ENCODE assay signal across 7 mouse cellular contexts in genomic region chr2:10048461-10048860, GRCm38 (mm10). TPM values are rescaled to one million over a fixed set of nuclear protein-coding genes. Genes with fewer than 3 reads are reported as not detected.
A peak's percentile ranks its signal among the peaks of the same experiment; 100 is the strongest.
DNase-seq lines count a peak whose midpoint lies in the region; ATAC-seq and TF ChIP-seq lines count a peak whose summit lies in the region.

Gene Taf3, minus strand, starts transcription at chr2:10048596.

- no peak for TF ChIP-seq CTCF in intestine, postnatal 0 days (IDR thresholded peaks at IDR 0.05; ENCODE audit: low read depth)
- no peak for TF ChIP-seq CTCF in small intestine, adult 2 months (IDR thresholded peaks at IDR 0.05; ENCODE audit: extremely low read depth, insufficient read length, insufficient replicate concordance, low read depth, low read length)

- no peaks in the 10 kb centered on the region for H3K9me3 ChIP-seq in intestine, postnatal 0 days (ENCODE audit: control insufficient read depth)
- H3K9me3 ChIP-seq in midbrain, embryonic 12.5 days = no peaks in the 10 kb centered on the region

- ATAC-seq in intestine, postnatal 0 days = peak; percentile 95
- ATAC-seq in midbrain, embryonic 12.5 days (ENCODE audit: low FRiP score, low read depth) = peak; percentile 95

- H3K4me3 ChIP-seq in intestine, postnatal 0 days (ENCODE audit: low read depth, low read length) = peak within 1 kb of the TSS; percentile 96
- peak within 1 kb of the TSS; percentile 78 for H3K4me3 ChIP-seq in midbrain, embryonic 12.5 days
- H3K4me3 ChIP-seq in small intestine, adult 2 months (ENCODE audit: low read depth, low read length) = peak within 1 kb of the TSS; percentile 91

- no peaks in the 10 kb centered on the region for H3K36me3 ChIP-seq in intestine, postnatal 0 days (ENCODE audit: control insufficient read depth, insufficient read depth)
- H3K36me3 ChIP-seq in midbrain, embryonic 12.5 days = no peaks in the 10 kb centered on the region
- no peaks in the 10 kb centered on the region for H3K36me3 ChIP-seq in small intestine, adult 2 months (ENCODE audit: control insufficient read depth, insufficient read depth, low read length)

- H3K4me1 ChIP-seq in intestine, postnatal 0 days (replicated peaks; ENCODE audit: control insufficient read depth, insufficient read depth, low read length) = no peaks in the 10 kb centered on the region
- H3K4me1 ChIP-seq in midbrain, embryonic 12.5 days = peaks cover 16% of the 10 kb centered on the region
- no peaks in the 10 kb centered on the region; the same call in 1 of the 2 replicates for H3K4me1 ChIP-seq in small intestine, adult 2 months (ENCODE audit: control insufficient read depth, insufficient read depth, insufficient read length, low read length)

- H3K27ac ChIP-seq in intestine, postnatal 0 days (ENCODE audit: low read depth, low read length) = no peak within 1 kb of the TSS
- H3K27ac ChIP-seq in midbrain, embryonic 12.5 days (replicated peaks) = peak within 1 kb of the TSS; percentile 44
- no peak within 1 kb of the TSS for H3K27ac ChIP-seq in small intestine, adult 2 months (ENCODE audit: insufficient read depth, low read depth, low read length)

- peak within 1 kb of the TSS; percentile 82 for H3K9ac ChIP-seq in intestine, postnatal 0 days (ENCODE audit: low read depth, low read length)
- peak within 1 kb of the TSS; percentile 81 for H3K9ac ChIP-seq in midbrain, embryonic 12.5 days (replicated peaks)

- H3K27me3 ChIP-seq in intestine, postnatal 0 days (replicated peaks; ENCODE audit: control insufficient read depth, insufficient read depth, low read length) = no peaks in the 10 kb centered on the region
- H3K27me3 ChIP-seq in midbrain, embryonic 12.5 days = no peaks in the 10 kb centered on the region
- no peaks in the 10 kb centered on the region for H3K27me3 ChIP-seq in small intestine, adult 2 months (ENCODE audit: control insufficient read depth, insufficient read depth, low read length)

- WGBS in intestine, postnatal 0 days = under 1% methylated on average over 36 of the region's 36 CpGs
- WGBS in midbrain, embryonic 12.5 days = 0% methylated on average over 36 of the region's 36 CpGs
- WGBS in small intestine, adult 2 months = under 1% methylated on average over 36 of the region's 36 CpGs

- H3K4me2 ChIP-seq in intestine, postnatal 0 days (replicated peaks; ENCODE audit: low read depth) = peak within 1 kb of the TSS; percentile 94
- H3K4me2 ChIP-seq in midbrain, embryonic 12.5 days (replicated peaks) = peak within 1 kb of the TSS; percentile 87

- DNase-seq in adrenal gland, adult 2 months = peak; percentile 96
- peak; percentile 83 for DNase-seq in embryo, embryonic 11.5 days (ENCODE audit: low read depth, low spot score)
- peak; percentile 87 to 94 for DNase-seq in gastrocnemius, postnatal 4 days (ENCODE audit: low spot score in 2 of 2)
- peak; percentile 95 for DNase-seq in left cerebral cortex, postnatal 4 days

- intact Hi-C loops in left cerebral cortex, postnatal 4 days (cut with DNase I) = no loop called here

- peak; percentile 59; the same call in 1 of the 2 replicates for TF ChIP-seq POLR2A in small intestine, adult 2 months (IDR thresholded peaks at IDR 0.05; ENCODE audit: low read depth, low read length)

RNA-seq across cellular contexts. Expression of gene Taf3, which starts in this region (rescaled TPM):
- 10 to 100 TPM; 10.6 to 13.3 TPM for total RNA-seq in adrenal gland, adult 2 months (2021)
- 6.8 and 7.1 TPM in 2 replicates for polyA plus RNA-seq in adrenal gland, adult 2 months (2012; rRNA removed)
- total RNA-seq in gastrocnemius, postnatal 4 days (2021) = 10 to 100 TPM in 1 of 2 experiments, 1 to 10 TPM in 1; 8.4 to 10.4 TPM
- polyA plus RNA-seq in intestine, postnatal 0 days (2015; fragmentation: Nextera tagmentation; extraction: Ambion mirVana) = 5.1 and 5.8 TPM in 2 replicates
- total RNA-seq in left cerebral cortex, postnatal 4 days (2021) = 10 to 100 TPM; 12.0 to 14.0 TPM
- 17.8 and 18.1 TPM in 2 replicates for polyA plus RNA-seq in midbrain, embryonic 12.5 days (2016; fragmentation: Nextera tagmentation; extraction: Ambion mirVana)
- 2.2 and 6.9 TPM in 2 replicates for polyA plus RNA-seq in small intestine, adult 2 months (2012; rRNA removed)
